Mouse (Mus musculus) ovary, adult 18-20 months (tissue): ENCODE results near the gene Dnaaf5.

Experiments used
- DNase-seq: peaks from one replicate; pipeline ENCODE4 v3.0.0; 2022; ENCODE audit warnings: low spot score, mixed read lengths

Dnaaf5 gene

DNA sequence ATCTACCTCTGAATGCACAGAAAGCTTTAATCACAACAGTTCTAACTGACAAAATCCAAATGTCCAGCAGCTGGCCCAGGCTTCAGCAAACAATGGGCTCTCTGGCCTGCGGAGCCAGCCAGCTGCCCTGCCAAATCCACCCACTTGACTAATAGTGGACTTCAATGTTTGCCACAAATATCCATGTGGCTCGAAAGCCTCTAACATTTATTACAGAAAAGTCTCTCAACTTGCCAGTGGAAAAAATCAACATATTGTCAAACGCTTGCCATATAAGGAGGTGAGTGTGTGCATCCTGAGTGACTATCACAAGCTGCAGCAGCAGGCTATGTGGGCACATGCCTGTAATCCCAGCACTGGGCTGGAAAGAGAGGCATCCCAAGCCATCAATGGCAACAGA is 48.8 kb downstream of the Dnaaf5 start:
- DNase-seq: no peak

DNA sequence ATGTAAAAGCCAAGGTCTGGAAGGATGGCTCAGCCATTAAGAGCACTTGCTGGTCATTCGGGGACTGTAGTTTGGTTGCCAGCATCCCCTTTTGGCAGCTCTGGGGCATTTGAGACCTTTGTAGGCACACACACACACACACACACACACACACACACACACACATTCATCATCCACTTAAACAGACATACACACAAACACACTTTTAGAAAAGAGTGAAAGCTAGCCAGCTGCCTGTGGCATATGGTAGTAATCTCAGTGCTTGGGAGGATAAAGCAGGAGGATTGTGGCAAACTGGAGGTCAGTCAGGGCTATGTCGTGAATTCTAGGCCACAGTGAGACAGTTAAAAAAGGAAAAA is 49.6 kb downstream of the Dnaaf5 start:
- no peak for DNase-seq

DNA sequence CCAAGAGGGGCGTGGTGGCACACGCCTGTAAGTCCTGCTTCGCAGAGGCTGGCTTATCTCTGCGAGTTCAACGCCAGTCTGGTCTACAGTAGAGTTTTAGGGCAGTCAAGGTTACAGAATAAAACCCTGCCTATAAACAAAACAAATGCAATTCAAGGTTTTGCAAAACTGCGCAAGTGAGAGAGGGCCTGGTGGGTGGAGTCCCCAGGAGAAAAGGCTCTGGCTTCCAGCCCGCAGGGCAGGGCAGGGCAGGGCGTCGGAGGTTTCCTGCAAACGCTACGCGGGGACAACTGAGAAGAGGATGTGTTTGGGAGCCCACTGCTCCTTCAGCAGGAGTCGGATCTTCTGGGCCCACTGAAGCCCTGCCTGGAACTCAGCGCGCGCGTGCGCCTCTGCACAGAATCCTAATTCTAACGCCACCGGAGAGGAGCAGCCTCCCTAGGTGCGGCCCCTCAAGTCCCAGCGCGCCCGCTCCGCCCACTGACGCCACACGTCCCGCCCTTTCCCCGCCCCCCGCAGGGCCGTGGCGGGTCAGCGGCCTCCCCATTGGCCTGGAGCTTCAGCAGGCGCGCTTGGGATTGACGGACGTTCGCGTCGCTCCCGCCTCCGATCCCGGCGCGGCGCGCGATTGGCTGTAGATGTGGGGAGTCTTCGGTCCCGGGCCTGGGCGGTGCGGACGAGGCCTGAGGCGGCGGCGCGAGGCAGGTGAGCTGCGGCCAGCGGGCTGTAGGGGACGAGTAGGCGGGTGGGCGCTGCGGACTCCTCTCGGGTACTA is 50.2 kb downstream of the Dnaaf5 start, which contains the start of gene Sun1:
Sun1 (plus strand) TSS at position 643 of the 775 bp plus-strand sequence.
- peak; percentile 98 for DNase-seq

DNA sequence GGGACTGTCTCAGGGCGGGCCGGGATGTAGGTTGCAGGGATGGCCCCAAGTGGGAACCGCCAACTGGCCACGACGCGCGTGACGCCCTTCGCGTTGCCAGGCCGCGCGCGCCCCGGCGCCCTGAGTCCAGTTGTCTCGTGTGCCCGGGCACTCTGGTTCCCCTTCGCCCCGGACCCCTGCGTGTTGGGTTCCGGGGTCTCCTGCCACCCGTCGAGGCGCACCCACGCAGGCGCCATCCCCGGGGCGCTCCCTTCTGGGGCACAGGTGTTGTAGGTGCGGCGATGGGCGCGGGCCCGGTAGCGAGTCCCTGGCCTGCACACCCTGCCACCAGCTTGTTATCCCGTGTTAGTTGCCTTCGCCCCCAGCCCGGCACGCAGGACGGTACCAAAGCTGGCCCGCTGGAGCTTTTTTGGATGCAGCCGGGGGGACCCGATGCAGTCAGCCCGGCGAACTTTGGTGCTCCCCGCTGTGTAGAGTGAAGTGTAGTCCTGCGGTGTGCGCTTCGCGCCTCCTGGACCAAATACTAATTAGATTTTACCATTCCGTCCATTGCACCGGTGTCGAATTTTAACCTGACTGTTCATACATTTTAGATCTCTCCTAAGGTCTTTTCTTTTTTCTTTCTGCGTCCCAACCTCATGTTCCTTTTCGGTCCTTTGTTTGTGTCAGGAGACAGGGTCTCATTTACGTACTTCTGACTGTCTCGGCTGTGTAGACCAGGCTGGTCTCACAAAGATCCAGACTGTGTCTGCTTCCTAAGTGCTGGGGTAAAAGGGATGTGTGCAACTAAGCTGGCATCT is 50.9 kb downstream of the Dnaaf5 start:
- no peak for DNase-seq

DNA sequence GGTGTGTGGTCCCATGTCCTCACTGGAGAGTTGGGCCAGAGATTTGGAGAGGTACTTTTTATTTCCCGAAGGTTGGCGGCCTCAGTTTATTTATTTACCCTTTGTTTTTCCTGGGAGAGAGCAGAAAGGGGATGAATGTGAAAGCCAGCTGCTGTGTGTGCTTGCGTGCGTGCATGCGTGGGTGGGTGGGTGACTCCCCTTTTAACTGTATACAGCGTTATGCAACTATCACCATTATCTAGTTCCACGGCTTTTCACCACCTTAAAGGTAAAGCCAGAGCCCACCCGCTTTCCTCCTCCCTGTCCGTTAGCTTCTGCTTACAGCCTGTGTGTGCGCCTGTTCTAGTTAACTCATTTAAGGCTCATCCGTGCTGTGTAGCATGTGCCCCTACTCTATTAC is 52.1 kb downstream of the Dnaaf5 start:
- no peak for DNase-seq

DNA sequence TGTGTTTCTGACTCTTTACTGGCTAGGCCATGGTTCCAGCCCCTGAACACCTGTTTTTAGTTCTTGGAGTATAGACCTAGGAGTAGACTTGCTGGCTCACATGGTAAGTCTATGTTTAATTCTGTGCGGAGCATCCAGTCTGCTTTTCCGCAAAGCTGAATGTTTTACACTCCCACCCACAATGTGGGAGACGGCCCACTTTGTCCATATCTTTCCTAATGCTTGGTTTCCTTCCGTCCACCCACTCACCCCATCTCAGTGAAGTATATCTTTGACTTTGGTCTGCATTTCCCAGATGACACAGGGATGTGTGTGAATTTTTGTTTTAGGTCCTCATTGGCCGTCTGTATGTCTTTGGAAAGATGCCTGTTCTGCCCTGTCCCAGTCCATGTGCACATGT is 53.3 kb downstream of the Dnaaf5 start:
- DNase-seq: no peak

DNA sequence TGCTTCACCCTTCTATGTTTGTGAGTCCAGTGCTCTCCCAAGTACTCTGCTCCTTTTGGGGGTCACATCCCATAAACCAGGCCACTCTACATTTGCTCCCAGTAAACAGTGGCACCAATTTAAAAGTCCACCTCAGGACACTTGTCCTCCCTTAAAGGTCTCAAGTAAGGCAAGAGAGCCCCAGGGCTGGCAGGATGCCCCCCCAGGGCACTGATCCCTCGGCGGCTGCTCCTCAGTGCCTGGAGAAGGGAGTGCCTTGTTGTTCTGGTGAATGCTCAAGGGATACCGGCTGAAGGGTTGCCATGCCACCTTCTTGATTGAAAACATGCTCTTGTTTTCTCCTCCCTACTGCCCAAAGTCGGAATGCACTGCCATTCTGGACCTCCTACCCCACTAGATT is 56.1 kb downstream of the Dnaaf5 start:
- no peak for DNase-seq

DNA sequence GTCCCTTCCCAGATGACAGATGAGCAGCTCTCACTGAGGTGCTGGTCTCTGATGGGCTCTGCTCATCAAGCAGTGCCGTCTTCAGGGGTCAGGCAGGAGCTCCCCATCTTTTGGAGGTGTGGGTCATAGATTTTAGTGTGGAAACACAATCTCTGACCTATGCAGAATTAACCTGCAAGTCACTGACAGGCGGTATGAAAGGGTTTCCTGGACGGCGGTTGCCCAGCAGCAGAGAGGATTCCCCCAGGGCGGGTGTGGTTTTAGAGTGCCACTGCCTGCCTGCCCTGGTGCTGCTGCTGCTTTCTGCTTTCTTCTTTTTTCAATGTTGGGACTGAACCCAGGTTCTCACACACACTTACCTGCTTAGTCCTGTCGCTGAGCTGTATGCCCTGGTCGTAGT is 56.5 kb downstream of the Dnaaf5 start:
- DNase-seq: no peak

DNA sequence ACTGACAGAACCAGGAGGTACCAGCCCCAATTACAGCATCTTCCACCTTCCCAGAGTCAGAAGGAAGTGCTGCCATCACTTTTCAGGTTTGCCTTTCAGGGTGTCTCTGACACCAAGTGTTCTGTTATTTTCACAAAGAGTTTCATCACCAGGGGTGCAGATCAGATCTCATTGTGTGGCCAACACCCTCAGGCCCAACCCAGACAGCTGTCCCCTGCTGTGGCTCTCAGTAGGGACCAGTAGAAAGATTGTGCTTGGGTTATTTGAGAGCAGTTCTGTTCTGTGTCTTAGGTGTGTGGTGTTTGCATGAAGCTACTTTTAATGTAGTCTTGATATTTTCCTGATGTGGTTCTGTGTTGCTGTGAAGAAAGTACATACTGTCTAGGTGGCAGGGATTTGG is 58.2 kb downstream of the Dnaaf5 start:
- no peak for DNase-seq

DNA sequence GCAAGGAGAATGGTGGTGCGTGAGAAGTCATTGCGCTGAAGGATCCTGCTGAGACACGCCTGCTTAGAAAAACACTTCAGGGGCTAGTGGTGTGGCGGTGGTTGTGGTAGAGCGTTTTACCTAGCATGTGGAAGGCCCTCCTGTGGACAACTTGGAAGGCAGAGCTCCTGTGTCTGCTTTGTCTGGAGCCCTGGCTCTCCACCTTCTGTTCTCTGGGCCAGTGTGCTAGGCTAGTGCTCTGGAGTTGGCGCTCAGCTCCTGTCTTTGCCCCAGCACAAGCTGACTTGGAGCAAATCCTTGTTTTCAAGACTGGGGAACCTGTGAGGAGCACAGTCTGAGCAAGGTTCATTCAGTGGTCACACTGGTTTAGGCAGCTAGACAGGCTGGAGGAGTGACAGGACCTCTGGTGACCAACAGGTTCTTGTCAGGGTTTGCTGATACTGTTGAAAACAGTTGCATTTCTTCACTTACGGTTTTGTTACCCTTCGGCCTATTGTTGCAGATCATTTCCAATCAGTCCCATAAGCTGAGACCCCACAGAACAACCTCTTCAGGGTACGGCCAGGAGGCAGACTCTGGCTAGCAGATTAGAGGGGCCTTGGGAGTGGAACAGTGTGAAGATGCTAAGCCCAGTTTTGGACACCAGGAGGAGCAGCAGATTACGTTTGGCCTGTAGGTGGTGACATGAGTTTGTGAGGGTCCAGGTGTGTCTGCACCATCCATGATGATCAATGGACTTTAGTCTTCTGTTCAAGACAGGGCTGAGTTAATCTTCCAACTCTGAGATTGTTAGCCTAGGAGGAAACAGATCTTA is 59.1 kb downstream of the Dnaaf5 start:
- no peak for DNase-seq

DNA sequence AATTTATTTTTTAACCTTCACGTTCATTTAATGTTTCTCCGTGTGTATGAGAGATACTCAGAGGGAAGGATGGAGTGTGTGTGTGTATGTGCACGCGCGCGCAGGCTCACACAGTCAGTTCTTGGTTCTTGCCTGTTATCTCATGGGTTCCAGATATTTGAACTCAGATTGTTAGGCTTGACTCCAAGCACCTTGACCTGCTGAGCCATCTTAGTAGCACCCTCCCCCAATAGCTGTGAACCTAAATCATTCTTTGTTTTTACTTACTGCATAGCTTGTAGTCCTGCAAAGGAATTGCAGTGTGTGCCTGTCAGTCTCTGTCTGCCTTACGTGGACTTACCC is 59.6 kb downstream of the Dnaaf5 start:
- DNase-seq: no peak

DNA sequence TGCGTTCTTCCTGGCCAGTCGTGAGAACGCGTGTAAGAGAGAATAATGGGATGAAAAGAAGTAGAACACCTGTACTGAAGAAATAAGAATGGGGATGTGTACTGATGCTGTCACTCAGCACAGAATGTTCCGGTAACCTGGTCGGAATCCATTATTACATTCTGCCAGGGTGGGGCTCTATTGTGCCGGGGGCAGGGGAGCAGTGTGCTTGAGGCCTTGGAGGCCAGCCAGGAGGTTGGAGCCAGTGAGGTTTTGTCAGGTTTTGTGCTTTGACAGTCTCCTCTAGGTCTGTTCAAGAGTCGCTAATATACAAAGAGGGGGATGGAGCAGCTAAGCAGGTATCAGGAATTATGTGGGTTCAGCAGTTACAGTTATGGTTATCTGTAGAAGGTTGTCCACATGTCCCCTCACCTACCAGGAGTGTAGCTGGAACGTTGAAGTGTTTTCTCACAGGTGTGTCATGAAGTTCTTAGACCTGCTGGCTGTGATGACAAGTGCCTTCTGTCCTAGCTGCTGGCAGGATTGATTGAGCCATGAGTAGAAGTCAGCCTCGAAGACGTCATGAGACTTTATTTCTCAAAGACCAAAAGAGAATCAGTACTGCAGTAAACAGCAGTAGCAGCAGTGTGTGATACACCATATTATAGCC is 61.8 kb downstream of the Dnaaf5 start:
- no peak for DNase-seq

DNA sequence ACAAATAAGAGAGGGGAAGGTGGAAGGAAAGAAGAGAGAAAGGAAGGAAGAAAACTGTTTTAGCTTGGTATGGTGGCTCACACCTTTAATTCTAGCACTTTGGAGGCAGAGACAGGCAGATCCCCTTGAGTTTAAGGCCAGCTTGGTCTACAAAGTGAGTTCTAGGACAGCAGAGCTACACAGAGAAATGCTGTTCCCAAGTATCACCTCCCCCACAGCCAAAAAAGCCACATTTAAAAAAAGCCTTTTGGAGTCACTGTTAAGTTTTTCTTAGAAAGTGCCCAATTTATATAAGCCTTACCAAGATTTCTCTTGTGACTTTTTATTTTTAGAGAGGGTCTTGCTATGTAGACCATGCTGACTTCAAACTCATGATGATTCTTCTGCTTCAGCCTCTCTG is 64.3 kb downstream of the Dnaaf5 start:
- DNase-seq: no peak

DNA sequence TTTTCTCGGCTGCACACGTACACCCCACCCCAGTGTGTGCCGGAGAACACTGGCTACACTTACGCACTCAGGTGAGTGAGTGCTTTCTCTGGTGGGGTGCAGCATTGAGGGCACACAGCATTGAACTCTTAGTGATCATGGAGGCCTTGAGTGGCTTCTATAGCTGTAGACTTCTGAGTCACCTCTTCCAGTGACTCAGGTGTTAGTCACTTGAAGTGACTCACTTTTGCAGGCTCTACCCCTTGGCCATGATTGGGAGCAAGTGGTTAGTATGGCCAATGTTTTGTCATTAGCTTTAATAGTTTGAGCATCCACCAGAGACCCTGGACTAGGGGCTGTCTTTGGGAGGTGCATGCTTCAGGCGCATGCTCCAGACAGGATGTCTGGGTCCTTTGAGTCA is 65.2 kb downstream of the Dnaaf5 start:
- DNase-seq: no peak

DNA sequence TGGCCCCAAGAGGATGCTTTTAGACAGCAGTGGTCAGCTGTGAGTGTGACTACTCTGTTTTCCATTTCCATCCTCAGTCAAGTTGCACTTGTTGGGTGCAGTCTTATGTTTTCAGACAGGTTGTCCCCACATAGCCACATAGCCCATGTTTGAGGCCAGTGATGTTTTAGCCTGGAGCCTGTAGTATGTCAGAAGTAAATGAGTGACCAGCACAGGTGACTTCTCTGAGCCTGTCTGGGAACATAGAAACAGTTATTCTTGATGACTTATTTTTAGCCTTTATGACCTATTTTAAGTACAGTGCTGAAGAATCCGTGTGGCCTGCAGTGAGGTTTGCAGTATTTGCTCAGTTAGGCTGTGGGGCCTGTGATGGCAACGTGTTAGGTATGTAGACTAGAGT is 66.1 kb downstream of the Dnaaf5 start:
- no peak for DNase-seq

DNA sequence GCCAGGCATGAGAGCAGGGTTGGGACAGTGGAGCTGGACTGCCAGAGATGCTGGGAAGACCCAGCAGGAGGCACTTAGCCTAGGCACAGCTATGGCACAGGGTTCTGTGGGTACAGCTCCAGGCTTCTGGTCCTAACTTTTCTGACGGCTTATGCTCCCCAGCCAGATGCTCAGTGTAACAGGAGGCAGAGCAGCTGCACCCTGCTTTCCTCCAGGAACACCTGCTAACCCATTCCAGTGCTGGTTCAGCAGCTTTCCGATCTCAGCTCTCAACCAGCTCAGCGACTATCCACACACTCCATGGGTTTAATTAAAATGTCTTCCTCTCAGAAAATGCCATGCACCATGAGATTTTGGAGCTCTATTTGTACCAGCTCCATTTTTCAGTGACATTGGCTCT is 66.8 kb downstream of the Dnaaf5 start:
- no peak for DNase-seq

DNA sequence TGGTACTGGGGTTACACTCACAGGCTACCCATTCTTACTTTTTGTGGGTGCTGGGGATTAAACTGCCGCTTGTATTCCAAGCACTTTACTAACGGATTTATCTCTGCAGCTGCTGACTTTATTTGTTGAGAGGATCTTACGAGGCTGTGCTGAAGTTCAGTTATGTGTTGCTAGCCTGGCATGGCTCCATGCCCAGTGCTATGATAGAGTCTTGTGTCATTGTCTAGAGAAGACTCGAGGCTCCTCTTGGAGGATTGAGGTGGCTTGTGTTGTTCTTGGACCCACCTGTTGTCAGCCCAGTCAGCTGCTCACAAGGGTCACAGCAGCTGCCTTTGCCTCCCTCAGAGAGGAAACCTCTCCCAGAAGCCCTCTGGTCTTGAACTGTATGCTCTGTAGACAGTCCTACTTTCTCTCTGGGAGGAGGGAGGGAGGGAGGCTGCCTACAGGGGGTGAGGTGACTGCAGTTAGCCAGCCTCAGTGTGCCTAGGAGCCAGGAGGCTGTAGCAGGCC is 70.0 kb downstream of the Dnaaf5 start:
- no peak for DNase-seq

DNA sequence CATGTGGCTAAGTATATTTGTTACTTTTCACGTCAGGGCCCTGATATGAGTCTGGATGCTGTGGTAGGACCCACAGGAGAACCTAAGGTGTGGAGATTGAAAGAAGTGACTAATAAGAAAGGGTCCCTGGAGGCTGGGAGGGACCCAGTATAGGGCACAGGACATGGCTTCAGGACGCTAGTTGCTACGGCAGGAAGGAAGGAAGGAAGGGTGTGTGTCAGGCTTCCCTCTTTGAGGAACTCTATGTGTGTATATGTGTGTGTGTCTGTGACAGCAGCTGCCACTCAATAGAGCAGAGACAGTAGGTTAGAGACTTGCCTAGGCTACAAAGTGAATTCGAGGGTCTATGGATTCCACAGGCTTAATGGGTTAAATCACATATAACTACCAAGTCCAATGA is 70.6 kb downstream of the Dnaaf5 start:
- no peak for DNase-seq

DNA sequence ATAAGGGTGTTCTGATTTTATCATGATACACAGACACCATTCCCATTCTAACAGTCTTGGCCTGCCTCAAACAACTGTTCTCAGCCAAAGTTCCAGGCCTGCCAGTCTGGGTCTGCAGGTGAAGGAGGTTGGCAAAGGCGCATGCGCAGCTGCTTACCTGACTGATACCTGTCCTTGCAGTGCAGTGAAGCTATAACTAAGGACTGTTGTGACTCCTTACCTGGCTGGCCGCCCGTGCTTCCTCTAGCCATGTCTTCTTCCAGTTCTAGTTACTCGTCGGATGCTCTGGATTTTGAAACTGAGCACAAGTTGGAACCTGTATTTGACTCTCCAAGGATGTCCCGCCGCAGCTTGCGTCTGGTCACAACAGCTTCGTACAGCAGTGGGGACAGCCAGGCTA is 73.3 kb downstream of the Dnaaf5 start:
- DNase-seq: no peak

DNA sequence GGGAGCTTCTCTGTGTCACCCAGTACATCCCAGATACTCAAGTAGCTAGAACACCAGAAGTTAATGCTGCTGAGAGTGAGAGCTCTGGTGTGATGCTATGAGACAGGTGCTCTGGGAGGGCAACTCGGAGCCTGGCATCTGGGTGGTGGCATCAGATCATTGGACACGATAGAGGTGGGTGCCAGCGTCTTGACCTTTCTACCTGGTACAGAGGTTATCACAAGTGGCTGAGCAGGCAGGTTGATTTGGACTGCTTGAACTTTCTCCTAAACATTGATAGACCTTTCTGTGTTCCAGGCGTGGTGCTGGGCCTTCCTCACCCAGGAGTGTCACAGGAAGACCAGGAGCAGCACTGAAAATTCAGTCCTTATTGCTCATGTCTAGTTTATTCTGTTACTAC is 77.2 kb downstream of the Dnaaf5 start:
- DNase-seq: no peak

DNA sequence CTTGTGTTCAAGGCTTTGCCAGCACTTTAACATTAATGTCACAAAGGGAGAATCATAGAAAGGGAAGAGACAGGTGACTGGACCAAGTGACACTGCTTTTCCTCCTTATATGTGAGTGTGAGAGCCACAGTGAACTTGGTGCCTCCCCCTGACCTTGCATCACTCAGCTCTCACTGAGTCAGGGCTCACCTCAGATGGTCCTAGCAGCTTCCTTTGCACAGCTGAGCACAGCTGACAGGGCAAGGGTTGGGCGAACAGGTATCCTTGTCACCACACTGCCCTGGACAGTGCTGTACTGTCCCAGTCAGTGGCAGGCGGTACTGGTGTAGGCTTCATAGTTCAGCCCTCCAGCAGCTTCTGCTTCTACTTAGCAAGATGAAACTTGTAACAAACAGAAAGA is 77.6 kb downstream of the Dnaaf5 start:
- no peak for DNase-seq

DNA sequence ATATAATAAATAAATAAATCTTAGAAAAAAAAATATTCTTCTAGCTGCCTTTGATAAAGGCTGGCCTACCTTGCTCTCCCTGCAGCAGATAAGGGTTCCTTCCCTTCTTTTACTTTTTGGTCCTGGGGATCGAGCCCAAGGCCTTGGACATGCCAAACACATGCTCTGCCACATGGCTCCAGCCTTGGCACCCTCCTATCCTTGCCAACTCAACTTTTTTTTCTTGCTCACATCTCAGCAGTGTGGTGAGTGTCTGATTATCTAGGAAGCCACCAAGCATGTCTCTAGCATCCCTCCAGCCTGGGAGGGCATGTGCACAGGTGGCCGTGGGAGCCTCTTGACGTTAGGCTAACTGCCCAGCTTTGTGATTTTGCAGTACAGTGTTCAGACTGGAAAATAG is 78.3 kb downstream of the Dnaaf5 start:
- no peak for DNase-seq
